Mouse (Mus musculus) E14TG2a.4 (cell line): ENCODE results near the gene 1110002E22Rik.

Experiments used
- H3K27me3 ChIP-seq: 2 replicates; pipeline ENCODE4 v1.6.1; 2014; ENCODE audit warnings: low read length, control low read depth; ENCODE audit not compliant: insufficient read depth
- H3K36me3 ChIP-seq: 2 replicates; pipeline ENCODE4 v1.6.1; 2014; ENCODE audit warnings: low read length, control low read depth; ENCODE audit not compliant: insufficient read depth
- H3K4me1 ChIP-seq: replicated peaks from 2 replicates; pipeline ENCODE4 v1.6.1; 2014; ENCODE audit warnings: low read depth, low read length, control low read depth
- H3K4me3 ChIP-seq: replicated peaks from 2 replicates; pipeline ENCODE4 v1.5.1; 2014; ENCODE audit warnings: mild to moderate bottlenecking, low read length
- H3K9me3 ChIP-seq: 2 replicates; pipeline ENCODE4 v1.6.1; 2014; ENCODE audit warnings: low read length, control low read depth
- CTCF ChIP-seq: conservative IDR thresholded peaks from 2 replicates; pipeline ENCODE4 v1.5.1; 2014; ENCODE audit warnings: low read length
- NANOG ChIP-seq: IDR thresholded peaks from 2 replicates; pipeline ENCODE4 v1.6.1; 2014; ENCODE audit warnings: borderline replicate concordance, low read length, mixed read lengths
- POU5F1 ChIP-seq: IDR thresholded peaks from 2 replicates; pipeline ENCODE4 v1.6.1; 2014; ENCODE audit warnings: low read length, borderline replicate concordance

Gene 1110002E22Rik

DNA sequence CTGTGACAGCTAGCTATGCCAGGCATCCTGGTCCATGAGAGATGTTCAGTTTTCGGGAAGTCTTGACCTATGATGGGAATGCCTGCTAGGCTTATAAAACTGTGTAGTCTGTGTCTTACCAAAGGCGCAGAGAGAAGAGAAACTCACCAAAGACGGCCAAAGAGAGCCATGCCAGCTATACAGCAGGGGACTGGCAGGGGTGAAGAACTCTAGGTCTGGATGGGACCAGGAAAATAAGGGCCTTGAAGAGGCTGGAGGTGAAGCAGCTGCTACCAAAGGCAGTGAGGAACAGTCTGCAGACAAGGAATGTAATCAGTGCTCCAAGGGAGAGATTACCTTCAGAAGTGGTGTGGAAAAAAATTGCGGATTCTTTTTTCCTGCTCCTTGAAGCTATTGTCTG lies 19.0 kb downstream of the 1110002E22Rik start:
- Histone ChIP-seq H3K27me3 (no peaks in the 10 kb centered on the region; the same call in 1 of the 2 replicates), H3K4me1 (no peaks in the 10 kb centered on the region), H3K36me3 (no peaks in the 10 kb centered on the region), H3K9me3 (no peaks in the 10 kb centered on the region), H3K4me3 (no peak overlapping the region)
- TF ChIP-seq NANOG (no peak), CTCF (no peak), POU5F1 (no peak)

DNA sequence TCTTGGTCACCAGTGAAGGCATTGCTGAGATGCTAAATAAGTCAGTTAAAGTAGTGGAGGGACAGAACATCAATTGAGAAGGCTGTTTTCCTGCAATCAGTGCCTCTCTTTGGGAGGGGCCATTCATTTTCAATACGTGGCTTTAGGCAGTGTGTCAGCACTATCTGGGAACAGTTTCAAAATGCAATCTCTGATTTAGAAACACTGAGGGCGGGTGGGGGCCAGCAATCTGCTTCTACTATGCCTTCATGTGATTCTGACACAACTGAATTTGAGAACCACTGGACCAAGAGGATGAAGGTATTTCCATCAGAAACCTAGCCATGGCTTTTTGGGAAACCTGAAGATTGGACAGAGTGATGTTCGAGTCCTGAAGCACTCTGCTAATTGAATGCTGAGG lies 30.4 kb downstream of the 1110002E22Rik start:
- Histone ChIP-seq H3K9me3 (no peaks in the 10 kb centered on the region), H3K4me1 (0 out of 2 replicates have a peak, but pooled peaks cover 4% of the 10 kb centered on the region), H3K36me3 (no peaks in the 10 kb centered on the region), H3K4me3 (no peak overlapping the region), H3K27me3 (no peaks in the 10 kb centered on the region; the same call in 1 of the 2 replicates)
- TF ChIP-seq NANOG, result no peak
- TF ChIP-seq POU5F1, result no peak
- no peak for TF ChIP-seq CTCF

DNA sequence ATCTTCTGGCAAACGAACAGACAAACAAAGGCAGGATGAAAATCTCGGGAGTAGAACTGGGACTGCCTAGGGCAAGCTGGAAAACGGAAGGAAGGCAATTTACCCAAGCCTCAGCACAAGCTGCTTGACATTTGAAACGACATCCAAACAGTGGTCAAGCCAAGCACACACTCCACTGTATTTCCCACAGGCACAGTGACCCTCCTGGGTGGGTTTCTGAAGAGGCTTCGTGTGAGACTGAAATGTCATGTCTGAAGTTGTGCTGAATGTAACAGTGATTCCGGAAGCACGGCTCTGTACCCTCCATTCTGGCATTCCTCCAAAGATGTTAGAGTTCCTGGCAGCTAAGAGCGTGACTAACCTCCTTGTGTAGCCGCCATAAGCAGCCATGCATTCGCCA lies 30.9 kb downstream of the 1110002E22Rik start:
- no peaks in the 10 kb centered on the region for H3K36me3 ChIP-seq
- no peaks in the 10 kb centered on the region for H3K9me3 ChIP-seq
- H3K27me3 ChIP-seq, result no peaks in the 10 kb centered on the region; the same call in 1 of the 2 replicates
- no peak for TF ChIP-seq NANOG
- TF ChIP-seq POU5F1, result no peak
- TF ChIP-seq CTCF, result no peak
- no peak overlapping the region for H3K4me3 ChIP-seq
- 0 out of 2 replicates have a peak, but pooled peaks cover 4% of the 10 kb centered on the region for H3K4me1 ChIP-seq

DNA sequence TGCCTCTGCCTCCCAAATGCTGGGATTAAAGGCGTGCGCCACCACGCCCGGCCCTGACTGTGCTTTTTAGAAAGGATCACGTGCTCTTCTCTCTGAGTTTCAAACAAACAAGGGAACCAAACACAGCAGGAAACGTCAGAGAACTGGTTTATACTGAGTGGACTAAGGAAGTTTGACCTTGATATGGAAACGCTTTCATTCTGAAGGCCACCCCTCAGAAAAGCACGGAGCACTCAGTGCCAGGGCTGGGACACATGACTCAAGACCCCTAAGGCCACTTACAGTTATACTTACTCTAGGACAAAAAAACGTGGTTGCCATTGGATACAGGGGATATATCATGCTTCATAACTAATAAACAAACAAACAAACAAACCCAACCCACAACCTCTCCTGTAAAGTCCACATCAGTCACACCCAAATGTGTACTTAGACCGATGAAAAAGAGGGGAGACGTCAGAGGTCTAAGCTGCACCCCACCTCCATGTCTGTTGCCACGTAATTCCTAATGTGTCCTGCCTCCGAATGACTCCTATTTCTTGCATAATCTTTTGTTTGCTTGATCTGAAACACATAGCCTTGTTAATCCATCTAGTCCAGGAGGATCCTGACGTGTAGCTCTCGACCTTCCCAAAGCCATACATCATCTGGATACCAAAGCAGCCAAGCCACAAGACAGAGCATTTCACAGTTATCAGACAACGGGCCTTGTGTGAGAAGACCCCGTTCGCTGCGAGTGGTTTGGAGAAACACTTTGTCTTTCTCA lies 31.6 kb downstream of the 1110002E22Rik start:
- Histone ChIP-seq H3K9me3 (no peaks in the 10 kb centered on the region), H3K27me3 (no peaks in the 10 kb centered on the region; the same call in 1 of the 2 replicates), H3K4me3 (no peak overlapping the region), H3K4me1 (0 out of 2 replicates have a peak, but pooled peaks cover 4% of the 10 kb centered on the region), H3K36me3 (no peaks in the 10 kb centered on the region)
- TF ChIP-seq NANOG (no peak), CTCF (no peak), POU5F1 (no peak)

DNA sequence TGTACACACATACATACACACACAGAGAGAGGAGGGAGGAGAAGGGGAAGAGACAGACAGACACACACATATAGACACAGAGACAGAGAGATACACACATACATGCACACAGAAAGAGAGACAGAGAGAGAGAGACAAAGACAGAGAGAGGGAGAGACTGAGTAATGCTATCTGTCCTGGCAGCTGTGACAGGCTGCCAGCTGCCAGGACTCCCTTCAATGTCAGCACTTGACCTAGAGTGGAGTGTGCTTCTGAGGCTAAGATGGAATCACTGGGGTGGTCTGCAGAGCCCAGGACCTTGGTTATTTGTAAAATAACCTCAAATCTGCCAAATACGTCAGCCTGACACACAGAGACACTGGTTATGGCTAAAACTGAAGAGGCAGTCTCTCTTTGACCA lies 32.9 kb downstream of the 1110002E22Rik start:
- no peaks in the 10 kb centered on the region for H3K9me3 ChIP-seq
- H3K36me3 ChIP-seq, result no peaks in the 10 kb centered on the region
- H3K4me1 ChIP-seq, result 0 out of 2 replicates have a peak, but pooled peaks cover 4% of the 10 kb centered on the region
- no peaks in the 10 kb centered on the region; the same call in 1 of the 2 replicates for H3K27me3 ChIP-seq
- H3K4me3 ChIP-seq, result no peak overlapping the region
- no peak for TF ChIP-seq NANOG
- TF ChIP-seq POU5F1, result no peak
- no peak for TF ChIP-seq CTCF

DNA sequence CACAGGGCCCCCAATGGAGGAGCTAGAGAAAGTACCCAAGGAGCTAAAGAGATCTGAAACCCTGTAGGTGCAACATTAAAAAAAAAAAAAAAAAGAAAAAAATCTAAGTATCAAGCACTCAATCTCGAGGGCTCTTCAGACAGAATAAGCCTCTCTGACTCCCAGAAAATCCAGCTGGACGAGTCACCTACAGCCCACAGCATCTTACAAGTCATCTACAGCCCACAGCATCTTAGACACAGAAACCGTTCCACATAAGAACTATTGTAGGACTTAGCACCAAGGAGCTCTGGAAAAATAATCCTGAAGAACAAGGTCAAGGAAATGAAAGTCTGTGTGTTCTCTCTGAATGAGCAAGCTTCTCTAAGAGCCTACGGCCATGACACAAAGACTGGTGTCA lies 37.1 kb downstream of the 1110002E22Rik start:
- no peaks in the 10 kb centered on the region for H3K36me3 ChIP-seq
- H3K4me3 ChIP-seq, result no peak overlapping the region
- TF ChIP-seq CTCF (no peak), NANOG (no peak), POU5F1 (no peak)
- no peaks in the 10 kb centered on the region for H3K27me3 ChIP-seq
- H3K4me1 ChIP-seq, result no peaks in the 10 kb centered on the region
- H3K9me3 ChIP-seq, result no peaks in the 10 kb centered on the region

DNA sequence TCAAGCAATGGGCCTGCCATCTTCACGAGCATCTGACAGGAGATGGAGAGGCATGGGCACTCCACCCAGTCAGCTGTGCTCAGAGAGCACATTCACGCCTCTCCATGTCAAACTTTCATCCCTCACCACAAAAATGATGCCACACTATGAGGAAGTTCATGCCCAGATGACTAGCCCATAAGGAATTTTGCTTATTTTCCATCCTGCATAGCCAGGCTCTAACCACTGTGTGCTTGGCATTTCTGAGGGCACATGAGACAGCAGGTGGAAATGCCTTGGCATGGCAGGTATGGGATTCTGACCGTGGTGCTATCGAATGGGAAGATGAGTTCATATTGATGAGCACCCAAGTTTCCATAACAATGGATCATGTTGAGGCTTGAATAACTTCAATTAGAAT lies 38.8 kb downstream of the 1110002E22Rik start:
- H3K4me1 ChIP-seq, result no peaks in the 10 kb centered on the region
- H3K36me3 ChIP-seq, result no peaks in the 10 kb centered on the region
- no peaks in the 10 kb centered on the region for H3K27me3 ChIP-seq
- no peak for TF ChIP-seq NANOG
- no peak for TF ChIP-seq POU5F1
- no peak for TF ChIP-seq CTCF
- H3K9me3 ChIP-seq, result no peaks in the 10 kb centered on the region
- no peak overlapping the region for H3K4me3 ChIP-seq

DNA sequence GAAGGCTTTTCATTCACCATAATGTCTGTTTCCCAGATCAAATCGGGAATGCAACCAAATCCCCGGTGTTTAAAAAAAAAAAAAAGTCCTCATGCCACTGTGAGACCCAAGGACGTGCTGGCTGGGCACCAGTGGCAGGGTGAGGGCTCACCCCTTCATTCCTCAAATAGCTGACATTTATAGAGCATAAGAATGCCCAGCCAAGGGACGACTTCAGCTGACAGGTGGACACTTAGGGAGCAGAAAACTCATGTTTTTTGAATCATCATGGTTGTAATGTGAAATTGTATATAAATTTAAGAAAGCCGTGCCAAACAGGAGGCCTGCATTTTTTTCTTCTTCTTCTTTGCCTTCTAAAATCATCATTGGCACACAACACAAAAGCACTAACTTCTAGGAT lies 40.2 kb downstream of the 1110002E22Rik start:
- Histone ChIP-seq H3K27me3 (no peaks in the 10 kb centered on the region), H3K36me3 (no peaks in the 10 kb centered on the region), H3K9me3 (no peaks in the 10 kb centered on the region), H3K4me3 (no peak overlapping the region), H3K4me1 (no peaks in the 10 kb centered on the region)
- TF ChIP-seq CTCF (no peak), POU5F1 (no peak), NANOG (no peak)

DNA sequence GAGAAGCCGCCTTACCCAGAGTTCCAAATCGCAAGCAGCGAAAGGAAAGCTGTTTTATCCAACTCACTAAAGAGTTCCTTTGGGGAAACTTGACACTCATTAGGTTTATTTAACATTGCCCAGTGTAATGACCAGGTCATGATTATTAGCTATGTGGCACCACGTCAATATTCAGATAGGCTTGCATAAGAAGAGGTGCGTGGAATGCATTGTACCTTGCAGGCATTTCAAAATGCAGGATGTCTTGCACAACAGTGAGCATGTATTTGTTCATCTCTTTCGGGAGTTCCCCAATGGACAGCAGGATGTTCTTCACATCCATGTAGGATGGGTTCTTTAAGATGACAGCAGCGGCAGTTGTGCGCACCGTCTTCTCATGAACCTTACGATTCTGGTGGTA lies 42.0 kb downstream of the 1110002E22Rik start:
- TF ChIP-seq NANOG, result no peak
- no peak for TF ChIP-seq POU5F1
- no peak for TF ChIP-seq CTCF
- Histone ChIP-seq H3K9me3 (no peaks in the 10 kb centered on the region), H3K27me3 (no peaks in the 10 kb centered on the region), H3K4me3 (no peak overlapping the region), H3K36me3 (no peaks in the 10 kb centered on the region), H3K4me1 (no peaks in the 10 kb centered on the region)
